Mouse (Mus musculus) mouse embryonic stem cell (cell line): ENCODE measurements around the gene Nmnat2.

Experiments used
- in situ Hi-C, 2 experiments: fragments of 300-500 bp; cut with MboI; formaldehyde crosslinking; loops; 1 replicate in 1 of 2; 3 replicates in 1 of 2; pipeline ENCODE4 v1.14.3; 2019 to 2020; ENCODE audit warnings: low sequenced_read_pairs in 2 of 2, low pct_unique_long_range_greater_than_20kb in 1 of 2, mixed read lengths in 1 of 2; ENCODE audit not compliant: unreplicated experiment in 1 of 2

The Nmnat2 gene

GRCm38 (mm10) chr1:152973861-152974260, 19.1 kb downstream of the Nmnat2 start:
- in situ Hi-C loops, result no loop called here

- in situ Hi-C loops, result no loop called here
Observed at GRCm38 (mm10) chr1:152975144-152975543, 20.4 kb downstream of the Nmnat2 start.

GRCm38 (mm10) chr1:152978700-152979099, 23.9 kb downstream of the Nmnat2 start:
- in situ Hi-C loops, result no loop called here

GRCm38 (mm10) chr1:152983416-152983815, 28.6 kb downstream of the Nmnat2 start:
- in situ Hi-C loops, result no loop called here

- in situ Hi-C loops, result no loop called here
Observed at GRCm38 (mm10) chr1:152986981-152987380, 32.2 kb downstream of the Nmnat2 start.

GRCm38 (mm10) chr1:152990067-152990466, 35.3 kb downstream of the Nmnat2 start:
- in situ Hi-C loops, result no loop called here

- in situ Hi-C loops, result no loop called here
Observed at GRCm38 (mm10) chr1:152992271-152993134, 37.7 kb downstream of the Nmnat2 start.

- in situ Hi-C loops, result no loop called here
Observed at GRCm38 (mm10) chr1:152993803-152994202, 39.0 kb downstream of the Nmnat2 start.

GRCm38 (mm10) chr1:152999983-153000382, 45.2 kb downstream of the Nmnat2 start:
- in situ Hi-C loops, result no loop called here

- in situ Hi-C loops, result no loop called here
Observed at GRCm38 (mm10) chr1:153000486-153001228, 45.9 kb downstream of the Nmnat2 start.

- in situ Hi-C loops, result no loop called here
Observed at GRCm38 (mm10) chr1:153002295-153003050, 47.7 kb downstream of the Nmnat2 start.

- in situ Hi-C loops, result no loop called here
Observed at GRCm38 (mm10) chr1:153004472-153004871, 49.7 kb downstream of the Nmnat2 start.

GRCm38 (mm10) chr1:153006054-153006453, 51.3 kb downstream of the Nmnat2 start:
- in situ Hi-C loops, result no loop called here

- in situ Hi-C loops, result no loop called here
Observed at GRCm38 (mm10) chr1:153006761-153007160, 52.0 kb downstream of the Nmnat2 start.

- in situ Hi-C loops, result no loop called here
Observed at GRCm38 (mm10) chr1:153007292-153007691, 52.5 kb downstream of the Nmnat2 start.

GRCm38 (mm10) chr1:153007824-153008223, 53.0 kb downstream of the Nmnat2 start:
- in situ Hi-C loops, result no loop called here

- in situ Hi-C loops, result no loop called here
Observed at GRCm38 (mm10) chr1:153009338-153009737, 54.5 kb downstream of the Nmnat2 start.

GRCm38 (mm10) chr1:153010353-153011351, 55.9 kb downstream of the Nmnat2 start:
- in situ Hi-C loops, result no loop called here
